In genomic region chr10:118000591-118000990, GRCm38 (mm10) we compare ENCODE assay signal across 10 mouse cellular contexts.
"Had no signal": no experiment of that assay in that cellular context is flagged by ENCODE, and none has a peak within 500 bp of the region (broad histone marks: within the 10 kb centered on the region; RNA-seq: fewer than 3 reads in every experiment).

No protein-coding gene starts in this region.

- DNase-seq: liver, embryonic 13.5 days; liver, postnatal 0 days; lung, adult 2 months; lung, postnatal 14 days; lung, postnatal 36 days; thymus, adult 18-20 months; thymus, postnatal 14 days had no signal

- ATAC-seq: liver, postnatal 0 days; lung, postnatal 0 days; midbrain, embryonic 13.5 days; midbrain, embryonic 15.5 days had no signal
